Mouse (Mus musculus) colon, adult 2 months (tissue): ENCODE measurements around the gene Zfp867. TPM values are rescaled to one million over a fixed set of nuclear protein-coding genes. Genes with fewer than 3 reads are reported as not detected.

Experiments used
- polyA plus RNA-seq: library from polyadenylated mRNA; depleted of rRNA; stranded (reverse); fragments of >200 nt; gene quantifications from 2 replicates; pipeline ENCODE4 v1.2.3, GENCODE M21; 2012; rRNA removed

Zfp867 gene
- polyA plus RNA-seq, result 0.14 and 0.21 TPM in 2 replicates

GRCm38 (mm10) chr11:59472326-59472677 is at the start of gene Zfp867:
Gene Zfp867, minus strand, starts transcription at chr11:59472474.

GRCm38 (mm10) chr11:59451086-59451485 is 21.2 kb downstream of the Zfp867 start, which contains the start of gene Snap47:
Gene Snap47, minus strand, starts transcription at chr11:59451186.

GRCm38 (mm10) chr11:59449741-59450229 is 22.5 kb downstream of the Zfp867 start, which contains the start of gene Jmjd4:
Gene Jmjd4, plus strand, starts transcription at chr11:59450045.

Other genes with a start within 250 kb of the Zfp867 start
- 635 and 733 TPM in 2 replicates for gene Arf1, start 244.2 kb downstream of the Zfp867 start, polyA plus RNA-seq
- not detected in 2 replicates for gene Wnt3a, start 181.7 kb downstream of the Zfp867 start, polyA plus RNA-seq
- gene Wnt9a, start 165.5 kb downstream of the Zfp867 start, polyA plus RNA-seq, result 1.6 and 1.8 TPM in 2 replicates
- not detected in 2 replicates for gene Prss38, start 96.8 kb downstream of the Zfp867 start, polyA plus RNA-seq
- 3.7 and 4.3 TPM in 2 replicates for gene Jmjd4, start 22.4 kb downstream of the Zfp867 start, polyA plus RNA-seq
- gene Snap47, start 21.3 kb downstream of the Zfp867 start, polyA plus RNA-seq, result 25.8 and 30.7 TPM in 2 replicates
- gene Zkscan17, start 54.3 kb upstream of the Zfp867 start, polyA plus RNA-seq, result 6.5 and 10.6 TPM in 2 replicates
- 0.19 and 0.21 TPM in 2 replicates for gene Nlrp3, start 69.1 kb upstream of the Zfp867 start, polyA plus RNA-seq
- gene Olfr222, start 103.8 kb upstream of the Zfp867 start, polyA plus RNA-seq, result not detected in 2 replicates
- not detected in 2 replicates for gene Olfr223, start 120.8 kb upstream of the Zfp867 start, polyA plus RNA-seq
- gene Mprip, start 188.8 kb upstream of the Zfp867 start, polyA plus RNA-seq, result 90.4 and 97.4 TPM in 2 replicates